Mouse (Mus musculus): ENCODE measurements around the gene Cyb561d2.

DNA sequence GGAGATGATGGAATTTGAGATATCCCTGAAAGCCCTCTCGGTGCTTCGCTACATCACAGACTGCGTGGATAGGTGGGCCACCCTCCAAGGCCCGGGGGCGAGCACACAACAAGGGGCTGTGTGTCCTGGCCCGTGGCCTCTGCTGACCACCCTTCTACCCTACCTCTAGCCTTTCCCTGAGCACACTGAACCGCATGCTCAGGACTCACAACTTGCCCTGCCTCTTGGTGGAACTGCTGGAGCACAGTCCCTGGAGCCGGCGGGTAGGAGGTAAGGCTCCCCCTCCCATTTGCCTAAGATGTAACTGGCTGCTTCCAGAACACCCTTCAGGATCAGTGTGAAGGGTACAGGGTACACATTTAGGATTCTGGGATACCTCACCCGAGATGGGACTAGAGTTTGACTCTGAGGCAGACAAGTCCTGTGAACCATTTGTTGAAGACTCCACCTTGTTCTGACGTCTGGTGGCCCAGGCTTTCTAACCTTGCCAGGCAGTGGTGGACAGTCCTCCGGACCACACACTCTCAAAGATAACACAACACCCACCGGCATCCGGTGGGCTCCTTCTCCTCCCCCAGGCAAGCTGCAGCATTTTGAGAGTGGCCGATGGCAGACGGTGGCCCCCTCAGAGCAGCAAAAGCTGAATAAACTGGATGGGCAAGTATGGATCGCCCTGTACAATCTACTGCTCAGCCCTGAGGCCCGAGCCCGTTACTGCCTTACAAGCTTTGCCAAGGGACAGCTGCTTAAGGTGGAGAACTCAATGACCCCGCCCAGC, 7.5 kb upstream of the Cyb561d2 start:
- TF ChIP-seq CTCF (IDR thresholded peaks at IDR 0.05; ENCODE audit: low read depth, low read length) = no peak
- no peak for TF ChIP-seq TAL1 (conservative IDR thresholded peaks at IDR 0.05; ENCODE audit: low read depth, low read length)
- TF ChIP-seq GATA1 (IDR thresholded peaks at IDR 0.05; ENCODE audit: borderline replicate concordance, low read length) = no peak
- no peak for TF ChIP-seq POLR2AphosphoS5 (IDR thresholded peaks at IDR 0.05; ENCODE audit: insufficient replicate concordance, low read depth, low read length)
- TF ChIP-seq GATA2 (IDR thresholded peaks at IDR 0.05; ENCODE audit: borderline replicate concordance, low read depth, low read length) = no peak

Measured in G1E (cell line).